Mouse (Mus musculus): ENCODE measurements around the gene Rpgrip1l.

The Rpgrip1l gene

GRCm38 (mm10) chr8:91269374-91269958 is 43.6 kb downstream of the Rpgrip1l start:
- no peak for DNase-seq

GRCm38 (mm10) chr8:91264564-91264963 is 48.5 kb downstream of the Rpgrip1l start:
- no peak for DNase-seq

- DNase-seq, result no peak
These were observed 49.1 kb downstream of the Rpgrip1l start for GRCm38 (mm10) chr8:91263939-91264338.

GRCm38 (mm10) chr8:91261598-91261997 is 51.5 kb downstream of the Rpgrip1l start:
- no peak for DNase-seq

- DNase-seq, result no peak
These were observed 62.1 kb downstream of the Rpgrip1l start for GRCm38 (mm10) chr8:91250966-91251365.

- DNase-seq, result no peak
These were observed 63.1 kb downstream of the Rpgrip1l start for GRCm38 (mm10) chr8:91249758-91250466.

- DNase-seq, result no peak
These were observed 67.1 kb downstream of the Rpgrip1l start for GRCm38 (mm10) chr8:91245821-91246454.

GRCm38 (mm10) chr8:91242721-91243120 is 70.3 kb downstream of the Rpgrip1l start:
- no peak for DNase-seq

- DNase-seq, result no peak
These were observed 71.1 kb downstream of the Rpgrip1l start for GRCm38 (mm10) chr8:91241873-91242519.

GRCm38 (mm10) chr8:91241371-91241770 is 71.7 kb downstream of the Rpgrip1l start:
- DNase-seq, result no peak

GRCm38 (mm10) chr8:91237191-91237590 is 75.9 kb downstream of the Rpgrip1l start:
- no peak for DNase-seq

GRCm38 (mm10) chr8:91234097-91234496 is 79.0 kb downstream of the Rpgrip1l start:
- no peak for DNase-seq

GRCm38 (mm10) chr8:91227421-91227841 is 85.6 kb downstream of the Rpgrip1l start:
- no peak for DNase-seq

- no peak for DNase-seq
These were observed 88.8 kb downstream of the Rpgrip1l start for GRCm38 (mm10) chr8:91224227-91224626.

GRCm38 (mm10) chr8:91221841-91222240 is 91.2 kb downstream of the Rpgrip1l start:
- DNase-seq, result no peak

- DNase-seq, result no peak
These were observed 94.8 kb downstream of the Rpgrip1l start for GRCm38 (mm10) chr8:91218271-91218670.

- peak; percentile 12 for DNase-seq
These were observed 95.8 kb downstream of the Rpgrip1l start for GRCm38 (mm10) chr8:91217062-91217905.

GRCm38 (mm10) chr8:91214287-91214686 is 98.8 kb downstream of the Rpgrip1l start:
- DNase-seq, result no peak

- no peak for DNase-seq
These were observed 100.1 kb downstream of the Rpgrip1l start for GRCm38 (mm10) chr8:91212948-91213347.

- DNase-seq, result no peak
These were observed 103.4 kb downstream of the Rpgrip1l start for GRCm38 (mm10) chr8:91209658-91210057.

GRCm38 (mm10) chr8:91207676-91208075 is 105.4 kb downstream of the Rpgrip1l start:
- no peak for DNase-seq

- DNase-seq, result no peak
These were observed 107.2 kb downstream of the Rpgrip1l start for GRCm38 (mm10) chr8:91205897-91206296.

- DNase-seq, result no peak
These were observed 111.9 kb downstream of the Rpgrip1l start for GRCm38 (mm10) chr8:91201184-91201583.
